Mouse (Mus musculus) fat pad, adult 2 months (tissue): ENCODE measurements around the gene Ccdc85c.

Experiments
- DNase-seq: peaks from one replicate; pipeline ENCODE4 v3.0.0-alpha.2; 2011; ENCODE audit warnings: low read depth, low spot score; ENCODE audit errors: extremely low read depth

Gene Ccdc85c

GRCm38 (mm10) chr12:108179321-108180266, 95.6 kb downstream of the Ccdc85c start, which contains the start of gene Ccnk:
TSS of gene Ccnk (plus strand) at chr12:108179579.
- peak; percentile 92 for DNase-seq

GRCm38 (mm10) chr12:108179246-108179320, 96.1 kb downstream of the Ccdc85c start, which contains the start of gene Setd3:
TSS of gene Setd3 (minus strand) at chr12:108179314.
- no peak for DNase-seq

DNA sequence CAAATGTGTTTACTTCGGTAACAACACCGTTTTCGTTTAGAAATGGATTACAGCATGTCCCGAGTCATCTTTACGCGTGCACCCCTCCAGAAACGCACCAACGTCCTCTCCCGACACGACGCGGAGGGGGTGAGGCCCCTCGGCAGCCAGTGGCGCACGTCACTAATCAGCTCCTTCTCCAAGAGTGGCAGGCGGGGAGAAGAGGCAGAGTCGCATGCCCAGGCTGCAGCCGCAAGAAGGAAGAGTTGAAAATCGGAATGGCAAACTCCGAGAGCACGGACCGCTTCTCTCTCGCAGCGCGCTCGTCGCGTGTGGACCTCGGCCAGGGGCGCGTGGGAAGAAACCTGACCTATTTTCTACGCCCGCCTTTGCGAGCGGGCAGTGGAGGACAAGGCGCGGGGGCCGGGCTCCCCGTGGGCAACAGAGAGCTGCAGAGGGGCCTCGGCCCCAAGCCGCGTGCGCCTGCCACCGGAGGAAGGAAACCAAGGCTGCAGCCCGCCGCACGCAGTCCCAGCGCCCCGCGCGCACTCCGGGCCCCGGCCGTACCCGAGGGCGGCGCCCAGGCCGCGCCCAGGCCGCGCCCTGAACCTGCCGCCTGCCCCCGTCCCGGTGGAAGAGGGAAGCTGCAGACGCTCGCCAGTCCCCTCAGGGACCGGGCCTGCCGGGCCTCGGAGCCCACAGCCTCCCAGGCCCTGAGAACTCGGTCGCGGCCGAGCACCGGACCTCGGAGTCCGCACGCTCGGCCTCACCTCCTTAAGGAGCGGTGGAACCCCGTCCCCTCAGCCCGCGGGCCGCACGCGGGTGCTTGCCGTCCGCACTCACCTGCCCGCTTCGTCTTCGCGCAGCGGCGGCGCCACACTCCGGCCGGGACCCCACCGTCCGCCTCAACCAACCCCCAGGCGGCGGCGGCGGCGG, 96.6 kb downstream of the Ccdc85c start:
- DNase-seq: no peak

GRCm38 (mm10) chr12:108176366-108176765, 98.9 kb downstream of the Ccdc85c start:
- DNase-seq: no peak

DNA sequence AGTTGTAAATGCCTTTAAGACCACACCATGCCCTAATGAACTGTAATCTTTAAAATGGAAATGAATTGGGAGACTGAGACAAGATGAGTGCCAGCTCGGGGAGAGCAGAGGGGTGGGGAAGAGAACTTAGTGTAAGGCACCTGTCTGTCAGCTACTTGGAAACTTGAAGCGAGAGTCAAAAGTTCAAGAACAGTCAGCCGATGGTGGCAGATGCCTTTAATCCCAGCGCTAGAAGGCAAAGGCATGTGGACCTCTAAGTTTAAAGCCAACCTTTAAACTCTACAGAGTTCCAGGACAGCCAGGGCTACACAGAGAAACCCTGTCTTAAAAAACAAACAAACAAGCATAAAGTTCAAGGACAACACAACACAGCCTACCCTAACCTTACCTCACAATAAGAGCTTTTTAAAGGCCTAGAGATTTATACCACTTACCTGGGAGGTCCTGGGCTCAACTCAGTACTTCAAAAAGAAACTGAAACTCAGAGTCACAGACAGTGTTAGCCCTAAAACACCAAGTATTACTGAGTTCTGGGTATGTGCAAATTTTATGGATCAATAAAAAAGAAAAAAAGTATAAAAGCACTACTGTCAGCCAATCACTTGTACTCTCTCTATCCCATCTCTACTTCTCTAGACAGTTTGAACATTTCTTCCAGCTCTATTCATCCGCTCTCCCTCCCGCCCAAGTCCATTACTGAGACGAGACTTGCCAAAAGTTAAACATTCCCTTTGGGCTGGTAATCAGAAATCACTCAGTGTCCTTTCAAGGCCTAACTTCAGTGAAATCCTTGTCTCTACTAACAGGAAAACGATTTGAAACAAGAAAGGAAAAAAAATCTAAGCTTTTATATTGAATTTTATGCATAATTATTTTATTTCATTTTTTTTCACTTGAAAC, 100.4 kb downstream of the Ccdc85c start:
- DNase-seq: no peak

- no peak for DNase-seq
Measured at GRCm38 (mm10) chr12:108172639-108173038, 102.6 kb downstream of the Ccdc85c start.

DNA sequence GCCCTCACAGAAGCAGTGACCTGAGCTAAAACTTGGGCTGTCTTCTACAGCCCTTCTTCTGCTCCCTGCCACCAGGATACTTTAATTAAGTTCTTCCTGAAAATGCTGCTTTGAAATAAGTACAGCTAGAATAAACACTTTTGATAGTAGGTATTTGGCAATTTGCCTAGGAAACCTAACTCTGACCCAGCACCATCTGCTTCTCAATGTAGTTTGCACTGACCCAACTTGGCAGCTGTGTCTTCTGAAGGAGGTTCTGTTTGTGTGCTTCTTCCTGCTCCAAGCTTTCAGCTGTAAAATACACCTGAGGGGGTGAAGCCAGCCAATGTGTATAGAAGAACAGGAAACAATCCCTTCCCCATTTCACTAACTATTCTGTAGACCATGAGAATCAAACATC, 103.9 kb downstream of the Ccdc85c start:
- no peak for DNase-seq

DNA sequence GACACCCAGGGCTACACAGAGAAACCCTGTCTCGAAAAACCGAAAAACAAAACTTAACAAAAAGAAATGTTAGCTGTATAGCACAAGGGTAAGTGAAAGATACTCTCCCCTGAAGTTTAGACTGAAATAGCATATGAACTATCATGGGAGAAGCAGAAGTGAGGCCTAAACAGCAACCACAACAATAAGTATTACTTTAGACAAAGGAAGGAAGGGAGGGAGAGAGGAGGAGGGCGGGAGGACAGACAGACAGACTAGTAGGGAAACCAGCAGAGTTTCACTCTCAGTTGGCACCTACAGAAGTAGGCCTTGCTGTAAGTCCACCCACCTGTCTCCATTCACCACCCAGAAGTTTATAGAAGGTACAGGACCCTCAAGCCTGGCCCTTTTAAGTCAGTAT, 104.8 kb downstream of the Ccdc85c start:
- no peak for DNase-seq

DNA sequence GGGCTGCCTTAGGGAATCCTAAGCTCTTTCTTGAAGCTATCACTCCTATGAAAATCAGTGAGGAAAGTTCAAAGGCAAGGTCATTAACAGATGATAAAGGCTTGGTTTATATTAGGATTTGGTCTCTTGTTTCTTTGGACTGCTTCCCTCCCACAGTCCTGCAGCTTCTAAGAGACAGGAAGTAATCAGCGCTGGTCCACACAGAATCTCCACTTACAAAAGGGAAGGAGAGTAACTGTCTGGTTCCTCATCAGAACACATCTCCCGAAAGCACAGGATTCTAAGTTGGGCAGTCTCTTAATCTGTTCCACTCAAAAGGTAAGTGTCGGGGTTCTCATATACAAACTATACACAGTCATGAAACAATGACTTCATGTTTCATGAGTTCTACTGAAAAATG, 106.3 kb downstream of the Ccdc85c start:
- no peak for DNase-seq

DNA sequence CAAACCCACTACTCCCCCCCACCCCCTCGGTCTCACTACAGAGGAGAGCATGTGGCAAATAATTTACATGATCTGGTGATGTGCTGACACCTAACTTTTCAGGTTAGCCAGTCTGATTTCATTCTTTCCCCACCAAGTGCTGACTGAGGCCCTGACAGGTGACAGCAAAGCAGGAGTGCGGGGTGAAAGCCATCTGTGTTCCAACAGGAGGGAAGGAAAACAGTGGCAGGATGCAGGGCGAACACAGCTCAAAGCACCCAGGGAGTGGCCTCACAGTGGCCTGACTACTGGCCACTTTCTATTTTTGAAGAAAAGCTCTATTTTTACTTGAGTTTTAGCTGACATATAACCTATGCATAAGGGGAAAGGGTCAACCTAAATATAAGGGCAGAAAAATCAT, 111.5 kb downstream of the Ccdc85c start:
- no peak for DNase-seq

DNA sequence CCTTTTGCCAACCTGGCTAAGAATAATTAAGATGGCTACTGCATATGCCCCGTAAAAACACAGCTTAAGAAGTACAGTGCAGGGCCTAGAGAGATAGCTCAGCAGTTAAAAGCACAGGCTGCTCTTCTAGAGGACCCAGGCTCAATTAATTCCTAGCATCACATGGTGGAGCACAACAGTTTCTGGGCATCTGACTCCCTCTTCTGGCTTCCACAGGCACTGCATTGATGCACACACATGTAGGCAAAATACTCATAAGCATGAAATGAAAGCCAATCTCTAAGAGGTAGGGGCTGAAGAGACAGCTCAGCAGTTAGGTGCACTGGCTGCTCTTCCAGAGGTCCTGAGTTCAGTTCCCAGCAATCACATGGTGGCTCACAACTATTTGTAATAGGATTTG, 113.2 kb downstream of the Ccdc85c start:
- DNase-seq: no peak

DNA sequence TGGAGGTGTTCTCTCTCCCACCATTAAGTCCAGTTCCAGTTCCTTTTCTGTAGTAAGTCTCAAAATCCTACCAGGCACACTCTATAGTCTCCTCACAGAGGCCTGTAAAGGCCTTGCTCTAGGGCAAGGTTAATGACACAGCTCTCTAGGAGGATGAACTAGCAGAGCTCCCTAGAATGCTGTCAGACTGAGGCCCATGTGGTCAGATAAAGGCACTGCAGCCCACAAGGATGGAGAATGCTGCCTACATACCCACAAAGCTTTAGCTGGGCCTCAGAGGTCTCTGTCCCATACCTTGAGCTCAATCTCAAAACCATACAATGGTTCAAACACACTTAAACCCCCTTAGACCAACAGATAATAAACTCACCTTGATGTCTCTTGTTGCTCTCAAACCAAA, 115.4 kb downstream of the Ccdc85c start:
- no peak for DNase-seq
